Mouse (Mus musculus) cerebellum, adult 18-20 months (tissue): Measurements from ENCODE around the gene Fyco1.

Experiments used
- DNase-seq, 2 experiments: peaks; one replicate each; pipeline ENCODE4 v3.0.0; 2021

The Fyco1 gene

DNA sequence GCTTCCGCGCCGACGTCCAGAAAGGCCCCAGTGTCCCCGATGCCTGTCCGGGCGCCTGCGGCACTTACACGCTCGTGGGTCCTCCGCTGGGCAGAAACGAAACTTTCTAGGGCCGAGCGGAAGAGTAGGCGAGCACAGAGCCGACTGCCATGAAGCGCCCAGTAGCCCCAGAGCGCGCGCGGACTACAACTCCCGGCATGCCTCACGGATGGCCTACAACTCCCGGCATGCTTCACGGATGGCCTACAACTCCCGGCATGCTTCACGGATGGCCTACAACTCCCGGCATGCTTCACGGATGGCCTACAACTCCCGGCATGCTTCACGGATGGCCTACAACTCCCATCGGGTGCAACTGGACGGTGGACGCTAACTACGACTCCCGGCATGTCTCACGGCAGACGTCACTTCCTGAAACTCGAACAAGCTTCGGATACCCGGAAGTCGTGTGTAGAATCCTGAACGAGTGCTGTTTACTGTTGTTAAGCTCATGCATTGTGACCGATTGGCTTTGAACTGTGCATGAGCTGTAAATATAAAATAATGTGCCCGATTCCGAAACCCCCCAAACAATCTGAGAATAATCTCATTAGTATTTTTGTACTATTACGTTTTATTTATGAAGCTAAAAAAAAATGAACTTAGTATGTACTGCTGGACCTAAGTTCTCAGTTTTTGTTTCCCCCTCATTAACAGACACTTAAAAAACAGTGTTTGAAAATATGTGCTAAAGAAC lies at the start of gene Fyco1:
Gene Fyco1, minus strand, starts transcription at position 187 of the 736 bp plus-strand sequence.
- DNase-seq, result peak; percentile 93 to 99

DNA sequence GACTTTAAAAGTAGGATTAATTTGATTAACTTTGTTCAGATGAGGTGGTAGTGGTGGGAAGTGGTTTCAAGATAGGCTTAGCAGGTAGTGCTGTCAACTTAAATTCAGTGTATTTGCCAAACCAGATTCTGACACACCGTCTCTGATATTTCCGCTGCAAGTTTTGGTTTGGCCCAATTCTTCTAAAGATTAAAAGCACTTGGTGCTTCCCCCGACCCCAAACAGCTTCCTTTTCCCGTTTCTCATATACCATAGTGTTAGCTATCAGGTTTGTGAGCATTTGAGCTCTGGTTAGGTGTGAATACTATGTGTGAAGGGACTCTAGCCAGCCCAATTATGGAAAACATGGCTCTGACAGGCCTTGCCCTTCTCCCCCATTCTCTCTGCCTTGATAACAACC lies 20.4 kb upstream of the Fyco1 start:
- DNase-seq, result no peak

DNA sequence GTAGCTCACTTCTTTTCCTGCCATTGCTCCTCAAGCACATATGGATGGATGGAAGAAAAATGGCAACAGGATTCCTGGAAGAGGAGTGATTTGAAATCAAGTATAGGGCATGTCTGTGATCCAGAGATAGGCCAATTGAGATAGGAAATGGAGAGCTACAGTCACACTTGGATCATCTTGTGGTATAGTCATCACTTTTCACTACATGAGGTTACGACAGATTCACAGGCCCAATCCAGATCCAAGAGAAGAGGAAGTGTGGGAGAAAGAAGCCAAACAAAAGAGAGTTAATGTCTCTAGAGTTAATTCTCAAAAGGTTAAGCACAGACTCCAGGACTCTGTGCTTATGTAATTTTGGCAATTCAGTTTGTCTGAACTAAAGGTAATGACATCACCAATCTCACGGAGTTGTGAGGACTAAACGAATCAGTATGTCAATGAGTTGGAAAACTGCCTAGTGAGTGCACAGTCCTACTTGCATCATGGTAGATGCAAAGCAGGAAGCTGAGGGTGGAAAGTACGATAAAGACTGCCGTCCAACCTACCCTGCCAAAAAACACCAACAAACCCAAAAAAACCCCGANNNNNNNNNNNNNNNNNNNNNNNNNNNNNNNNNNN lies 17.6 kb upstream of the Fyco1 start:
- DNase-seq, result no peak

DNA sequence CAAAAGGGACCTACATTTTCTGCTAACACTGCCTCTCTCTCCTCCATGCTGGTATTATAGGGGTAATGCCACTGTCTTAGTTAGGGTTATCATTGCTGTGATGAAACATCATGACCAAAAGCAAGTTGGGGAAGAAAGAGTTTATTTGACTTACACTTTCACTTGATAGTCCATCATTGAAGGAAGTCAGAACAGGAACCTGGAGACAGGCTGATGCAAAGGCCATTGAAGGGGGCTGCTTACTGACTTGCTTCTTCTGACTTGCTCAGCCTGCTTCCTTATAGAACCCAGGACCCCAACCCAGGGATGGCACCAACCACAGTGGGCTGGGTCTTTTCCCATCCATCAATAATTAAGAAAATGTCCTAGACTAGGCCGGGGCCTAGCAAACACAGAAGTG lies 11.9 kb upstream of the Fyco1 start:
- no peak for DNase-seq

DNA sequence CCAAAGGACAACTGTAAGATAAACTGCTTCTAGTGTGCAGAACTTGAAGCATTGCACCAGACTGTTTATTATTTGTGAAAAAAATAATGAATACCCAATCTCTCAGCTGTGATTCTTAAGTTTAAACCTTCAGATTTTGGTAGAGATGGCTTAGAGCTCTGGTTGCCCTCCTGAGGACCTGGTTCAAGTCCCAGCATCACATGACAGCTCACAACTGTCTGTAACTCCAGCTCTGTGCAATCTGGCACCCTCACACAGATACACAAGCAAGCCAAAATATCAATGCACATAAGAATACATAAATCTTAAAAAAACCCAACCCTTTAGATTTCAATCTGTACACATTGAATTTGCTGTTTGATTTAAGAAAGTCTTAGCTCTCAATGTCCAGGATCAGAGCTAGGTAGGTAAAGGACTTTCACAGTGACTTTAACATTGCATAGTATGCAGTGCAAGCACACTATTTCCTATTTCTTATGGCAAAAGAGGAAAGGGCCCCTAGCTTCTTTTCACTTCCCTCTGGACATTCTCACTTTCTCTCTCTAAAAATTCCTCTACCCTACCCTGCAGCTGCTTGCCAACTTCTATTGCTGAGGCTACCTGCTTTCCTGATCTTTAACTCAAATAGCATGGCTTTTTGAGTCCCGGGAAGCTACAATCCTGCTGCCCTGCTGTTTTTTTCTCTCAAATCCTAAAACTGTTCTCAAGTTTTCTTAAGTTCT lies 11.4 kb upstream of the Fyco1 start:
- no peak for DNase-seq

DNA sequence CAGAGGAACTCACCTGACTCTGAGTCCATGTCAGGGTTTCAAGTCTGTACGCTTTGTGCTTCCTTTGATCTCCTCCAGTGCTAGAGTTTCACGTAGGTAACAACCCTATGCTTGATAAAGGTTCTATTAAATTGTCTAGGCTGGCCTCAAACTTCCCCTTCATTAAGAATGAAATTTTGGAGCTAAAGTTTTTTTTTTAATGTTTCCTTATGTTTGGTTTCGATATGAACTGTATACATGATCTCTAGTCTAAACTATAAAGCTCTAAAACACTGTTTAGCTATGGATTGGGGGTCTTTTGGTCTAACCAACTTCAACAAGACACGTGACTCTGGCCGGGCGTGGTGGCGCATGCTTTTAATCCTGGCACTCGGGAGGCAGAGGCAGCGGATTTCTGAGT lies 10.2 kb upstream of the Fyco1 start, which contains the start of gene Xcr1:
Gene Xcr1, minus strand, starts transcription at position 101 of the 400 bp plus-strand sequence.
- no peak for DNase-seq

DNA sequence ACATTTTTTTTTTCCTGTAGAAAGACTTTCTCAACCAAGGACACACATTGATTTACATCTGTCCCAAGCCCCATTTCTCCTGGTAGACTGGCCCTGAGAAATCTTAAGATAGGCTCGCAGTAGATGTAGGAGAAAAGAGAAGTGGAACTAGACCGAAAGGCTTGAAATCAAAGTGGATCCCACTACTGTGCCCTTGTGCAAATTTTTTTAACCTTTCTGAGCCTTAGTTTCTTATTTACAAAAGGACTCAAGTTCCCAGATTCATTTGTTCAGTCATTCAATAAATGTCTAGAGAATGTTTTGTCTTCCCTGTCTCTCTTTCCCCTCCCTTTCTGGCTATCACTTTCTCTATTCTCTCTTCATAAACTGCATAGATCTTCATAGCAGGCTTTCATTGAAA lies 5.1 kb upstream of the Fyco1 start:
- DNase-seq, result no peak

DNA sequence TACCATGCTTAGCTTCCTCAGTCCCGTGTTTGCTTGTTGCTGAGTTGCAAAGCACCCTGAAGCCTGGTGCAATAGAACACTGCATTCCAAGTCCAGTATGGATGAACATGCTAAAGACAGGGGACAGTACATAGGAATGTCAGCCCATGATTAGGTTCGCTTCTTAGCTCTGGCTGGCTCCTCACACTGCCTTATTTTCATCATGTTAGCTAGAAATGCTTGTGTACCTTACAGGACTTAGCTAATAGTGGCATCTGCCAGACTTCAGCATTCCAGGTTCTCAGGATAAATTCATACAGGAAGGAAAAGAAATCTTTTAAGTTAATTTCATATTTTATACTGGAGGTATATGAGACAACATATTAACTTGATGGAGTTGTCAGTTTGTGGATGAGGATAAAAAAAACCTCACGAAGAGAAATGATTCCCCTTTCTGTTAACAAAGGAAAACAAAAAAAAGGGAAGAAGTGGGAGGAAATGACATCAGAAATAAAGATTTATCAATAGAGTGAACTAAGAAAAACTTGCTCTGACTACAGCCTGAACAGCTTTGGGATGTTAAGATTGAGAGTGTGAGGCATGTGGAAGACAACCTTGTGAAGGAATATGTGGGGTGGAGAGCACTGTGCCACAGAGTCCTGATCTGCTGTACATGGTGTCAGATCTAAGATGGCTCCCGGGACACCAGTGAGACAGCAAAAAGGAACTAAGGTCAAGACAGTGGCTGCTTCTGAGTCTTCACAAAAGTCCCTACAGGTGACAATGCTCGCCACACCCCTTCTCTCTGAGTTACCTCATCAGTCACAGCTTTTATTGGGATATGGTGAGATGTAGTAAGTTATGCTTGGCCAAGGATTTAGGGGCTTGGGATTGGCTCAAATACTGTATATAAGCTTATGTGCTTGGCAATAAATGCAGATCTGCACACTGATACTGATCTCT lies 1.0 kb upstream of the Fyco1 start:
- peak in 1 of 2 experiments; percentile 19 for DNase-seq

DNA sequence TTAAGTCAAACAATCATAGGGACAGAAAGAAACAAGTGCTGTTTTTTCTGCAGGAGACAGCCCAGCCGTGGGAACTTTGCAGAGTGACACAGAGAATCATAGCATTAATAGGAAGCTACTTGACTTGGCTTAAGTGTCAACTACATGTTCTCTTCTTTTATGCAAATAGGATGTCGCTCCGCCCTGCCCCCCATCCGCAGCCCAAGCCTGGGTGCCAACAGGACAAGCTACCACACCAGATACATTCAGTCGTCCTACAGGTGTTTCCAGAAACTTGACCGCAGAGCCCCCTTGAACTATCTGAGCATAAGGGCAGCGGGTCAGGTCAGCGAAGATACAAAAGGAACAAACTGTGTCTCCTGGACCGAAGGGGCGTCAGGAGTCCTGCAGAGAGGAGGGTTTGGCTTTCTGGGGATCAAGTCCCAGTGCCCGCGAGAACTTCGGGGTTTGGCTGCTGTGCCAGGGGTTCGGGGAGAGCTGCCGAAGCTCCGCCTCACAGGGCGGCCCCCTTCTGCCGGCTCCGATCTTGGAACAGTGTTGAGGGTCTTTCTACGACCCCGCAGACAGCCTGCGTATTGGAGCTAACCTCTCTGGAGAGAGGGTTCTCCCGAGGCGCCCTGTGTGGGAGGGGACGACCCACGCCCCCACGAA lies 512 bp downstream of the Fyco1 start:
- peak; percentile 41 to 44 for DNase-seq

DNA sequence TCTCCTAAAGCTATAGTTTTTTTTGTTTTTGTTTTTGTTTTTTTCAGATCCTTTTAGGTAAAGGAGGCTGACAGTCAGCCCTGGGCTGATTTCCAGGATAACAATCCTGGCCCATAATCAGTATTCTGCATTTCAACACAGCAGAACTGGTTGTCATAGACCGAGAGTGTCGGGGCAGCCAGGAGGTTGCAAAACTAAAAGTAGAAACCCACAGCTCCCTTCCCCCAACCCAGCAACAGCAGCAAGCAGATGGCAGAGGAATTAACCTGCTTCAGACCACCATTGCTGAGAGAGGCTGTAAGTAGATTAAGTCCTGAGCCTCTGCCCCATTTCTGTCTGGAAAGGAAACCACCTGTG lies 1.0 kb downstream of the Fyco1 start:
- peak in 1 of 2 experiments; percentile 15 for DNase-seq

DNA sequence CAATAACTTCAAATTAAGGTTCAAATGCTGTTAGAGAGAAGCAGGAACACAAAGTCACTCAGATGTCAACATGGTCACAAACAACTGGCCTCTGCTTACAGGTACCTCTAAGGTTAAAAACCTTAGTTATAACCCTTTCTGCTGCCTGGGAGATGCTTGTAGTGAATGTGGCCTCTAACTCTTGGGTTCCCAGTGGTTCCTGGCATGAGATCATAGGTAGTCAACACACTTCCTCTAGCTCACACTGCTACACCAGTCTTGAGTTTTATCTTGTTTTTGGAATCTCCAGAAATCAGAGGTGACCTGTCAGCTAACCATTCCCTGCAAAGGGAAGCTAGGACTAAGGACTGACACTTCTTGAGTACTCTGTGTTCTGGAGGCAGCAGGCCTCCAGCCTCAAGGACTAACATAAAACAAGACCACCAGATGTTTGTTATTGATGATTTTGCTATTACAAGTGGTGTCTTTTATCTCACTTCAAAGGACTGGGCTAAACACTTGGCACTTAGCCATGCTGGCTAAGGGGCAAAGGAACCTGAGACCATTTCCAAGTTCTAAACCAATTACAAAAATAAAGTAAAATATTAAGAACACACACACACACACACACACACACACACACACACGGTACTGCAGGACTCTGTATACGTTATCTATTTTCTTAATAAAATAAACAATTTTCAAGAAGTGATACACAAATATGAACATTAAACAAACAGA lies 1.6 kb downstream of the Fyco1 start:
- DNase-seq, result peak in 1 of 2 experiments; percentile 10

DNA sequence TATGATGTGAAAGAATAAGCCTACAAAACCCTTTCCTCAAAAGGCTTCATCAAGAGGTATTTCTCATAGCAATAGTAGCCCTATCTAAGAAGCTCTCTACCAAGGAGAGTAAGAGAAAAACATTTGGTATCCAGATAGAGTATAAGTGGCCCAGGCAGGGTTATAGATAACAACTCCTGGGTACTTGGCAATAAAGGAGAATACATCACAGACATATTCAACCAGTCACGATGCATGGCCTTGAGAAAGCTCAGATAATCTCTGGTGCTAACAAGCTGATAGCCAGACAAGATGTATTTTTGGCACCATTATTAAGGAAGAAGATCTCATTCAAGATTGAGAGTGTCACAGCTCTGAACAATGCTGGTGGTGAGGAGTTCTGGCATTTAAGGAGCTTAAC lies 5.2 kb downstream of the Fyco1 start:
- no peak for DNase-seq

DNA sequence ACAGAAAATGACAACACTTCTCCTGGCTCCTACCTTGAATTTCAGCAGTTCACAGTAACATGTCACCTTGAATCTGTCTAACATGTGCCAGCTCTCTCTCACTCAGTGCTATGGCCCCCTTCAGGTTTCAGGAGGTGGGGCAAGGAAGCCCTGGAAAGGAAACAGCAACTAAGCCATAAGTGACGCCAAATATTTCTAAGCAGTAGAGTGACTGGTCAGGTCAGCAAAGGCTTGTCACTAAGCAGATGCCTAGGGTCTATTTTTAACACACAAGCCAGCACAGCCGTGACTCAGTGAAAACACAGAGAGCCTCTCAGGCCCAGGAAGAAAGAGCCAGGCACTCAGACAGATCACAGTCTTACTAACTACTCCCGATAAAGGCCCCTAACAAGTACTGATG lies 6.6 kb downstream of the Fyco1 start:
- no peak for DNase-seq

DNA sequence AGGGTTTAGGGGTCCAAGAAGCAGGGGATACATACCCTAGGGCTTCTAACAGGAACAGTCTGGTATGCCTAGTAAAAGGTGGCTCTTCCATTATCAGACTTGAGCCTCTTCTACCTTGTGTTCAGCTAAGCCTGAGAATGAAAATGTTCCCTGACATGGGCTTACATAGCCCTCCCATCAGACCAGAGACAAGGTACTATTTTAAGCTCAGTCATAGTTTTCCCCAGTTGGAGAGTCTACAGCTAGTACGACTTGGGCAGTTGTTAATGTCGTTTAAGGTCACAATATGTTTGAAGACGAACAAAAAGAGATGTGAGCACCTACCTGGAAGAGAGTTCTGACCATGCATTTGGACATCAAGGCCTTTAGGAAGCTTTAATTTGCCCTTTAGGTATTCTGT lies 7.2 kb downstream of the Fyco1 start:
- no peak for DNase-seq

DNA sequence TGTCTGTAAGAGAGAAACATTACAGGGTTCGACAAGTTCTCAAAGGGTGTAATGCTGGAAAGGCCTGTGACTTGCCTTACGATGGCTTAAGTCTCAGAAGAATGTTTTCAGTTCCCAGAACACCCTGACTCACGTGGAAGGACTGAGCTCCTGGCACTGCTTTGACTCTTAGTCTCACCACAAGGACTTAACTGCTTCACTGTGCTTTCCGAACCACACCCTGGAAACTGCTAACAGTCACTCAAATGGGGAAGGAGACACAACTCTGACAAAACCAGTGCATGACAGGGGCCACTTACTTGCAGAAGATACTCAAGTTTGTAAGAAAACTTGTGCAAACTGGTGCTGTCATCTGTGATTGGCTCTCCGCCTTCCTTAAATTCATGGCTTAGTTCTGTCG lies 11.5 kb downstream of the Fyco1 start:
- DNase-seq, result no peak

DNA sequence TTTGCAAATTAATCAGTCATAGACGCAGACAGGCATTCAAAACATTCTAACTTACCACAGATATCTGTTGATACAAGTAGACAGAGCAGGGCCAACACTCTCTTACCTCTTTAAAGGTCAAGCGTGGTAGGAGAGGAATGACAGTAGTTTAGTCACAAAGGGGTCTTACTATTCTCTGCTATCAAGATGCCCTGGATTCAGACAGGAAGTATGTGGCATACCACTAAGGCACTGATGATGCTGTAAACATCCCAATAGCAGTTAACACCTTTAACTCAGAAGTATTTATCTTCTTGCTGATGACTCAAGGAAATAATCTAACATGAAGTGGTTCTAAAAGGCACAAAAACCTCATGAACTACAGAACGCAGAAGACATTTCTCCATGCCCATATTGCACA lies 15.8 kb downstream of the Fyco1 start:
- DNase-seq, result no peak

DNA sequence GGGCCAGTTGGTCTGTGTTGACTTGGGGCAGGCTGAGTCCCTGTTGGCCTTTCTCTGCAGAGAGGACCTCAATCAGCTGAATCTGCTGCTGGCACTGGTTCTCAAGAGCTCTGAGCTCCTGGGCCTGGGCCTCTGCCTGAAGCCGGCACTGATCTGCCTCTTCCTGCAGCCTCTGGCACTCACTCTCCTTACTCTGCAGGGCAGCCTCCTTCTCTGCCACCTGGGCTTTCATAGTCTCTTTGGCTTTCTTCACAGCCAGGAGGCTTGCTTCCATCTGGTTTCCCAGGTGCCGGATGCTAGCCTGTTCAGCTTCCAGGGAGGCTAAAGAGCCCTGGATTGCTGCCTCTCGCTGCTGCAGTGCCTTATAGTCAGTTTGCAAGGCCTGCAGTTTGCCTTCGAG lies 22.8 kb downstream of the Fyco1 start:
- DNase-seq, result peak; percentile 78 to 89

DNA sequence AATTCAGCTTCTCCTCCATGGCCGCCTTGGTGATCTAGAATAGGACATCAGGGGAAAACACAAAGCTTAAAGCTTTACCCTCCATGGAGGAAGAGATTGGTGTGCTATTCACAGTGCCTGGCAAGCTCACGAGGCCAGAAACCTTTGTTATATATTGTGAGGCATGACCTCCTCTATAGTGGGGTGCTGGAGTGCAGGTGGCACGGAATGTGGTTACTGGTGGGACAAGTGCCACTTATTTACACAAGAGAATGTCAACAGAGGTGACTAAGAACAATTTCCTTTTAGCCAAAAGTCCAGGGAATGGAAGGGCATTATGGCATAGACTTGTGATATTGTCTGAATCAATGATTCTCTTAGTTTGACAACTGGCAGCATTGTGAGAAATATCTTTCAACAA lies 25.1 kb downstream of the Fyco1 start:
- no peak for DNase-seq

DNA sequence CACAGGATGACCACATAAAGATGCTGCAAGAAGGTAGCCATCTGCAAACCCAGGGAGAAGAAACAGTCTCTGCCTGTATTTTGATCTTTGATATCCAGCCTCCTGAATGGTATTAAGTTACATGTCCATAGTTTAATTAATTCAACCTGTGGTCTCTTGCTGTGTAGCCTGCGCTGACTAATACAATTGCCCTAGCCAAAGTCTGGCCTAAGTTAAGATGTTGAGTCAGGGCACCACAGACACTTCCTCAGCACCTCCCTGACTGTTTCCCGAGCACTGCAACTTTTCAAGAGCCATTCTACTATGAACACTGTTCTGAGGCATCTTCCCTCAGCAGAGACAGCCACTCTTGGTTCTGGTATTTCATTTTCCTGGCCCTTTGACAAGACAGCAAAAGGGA lies 33.1 kb downstream of the Fyco1 start:
- DNase-seq, result no peak

DNA sequence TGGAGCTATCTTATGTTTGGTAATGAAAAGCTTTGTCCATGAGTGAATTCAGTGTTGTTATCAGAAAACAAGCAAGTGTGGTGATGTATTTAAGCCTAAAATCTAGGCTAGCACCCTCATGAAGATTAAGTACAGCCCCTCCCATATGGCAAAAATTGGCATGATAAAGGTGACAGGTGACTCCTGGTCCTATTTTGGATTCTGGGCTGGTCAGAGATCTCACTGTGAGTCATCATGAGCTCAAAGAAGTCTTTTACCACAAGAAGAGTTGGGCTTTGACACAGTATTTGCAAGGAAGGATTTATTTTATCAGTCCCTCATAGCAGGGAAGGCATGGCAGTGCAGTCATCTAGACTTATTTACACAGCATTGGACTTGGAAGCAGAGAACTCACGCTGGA lies 35.7 kb downstream of the Fyco1 start:
- peak; percentile 22 to 48 for DNase-seq

DNA sequence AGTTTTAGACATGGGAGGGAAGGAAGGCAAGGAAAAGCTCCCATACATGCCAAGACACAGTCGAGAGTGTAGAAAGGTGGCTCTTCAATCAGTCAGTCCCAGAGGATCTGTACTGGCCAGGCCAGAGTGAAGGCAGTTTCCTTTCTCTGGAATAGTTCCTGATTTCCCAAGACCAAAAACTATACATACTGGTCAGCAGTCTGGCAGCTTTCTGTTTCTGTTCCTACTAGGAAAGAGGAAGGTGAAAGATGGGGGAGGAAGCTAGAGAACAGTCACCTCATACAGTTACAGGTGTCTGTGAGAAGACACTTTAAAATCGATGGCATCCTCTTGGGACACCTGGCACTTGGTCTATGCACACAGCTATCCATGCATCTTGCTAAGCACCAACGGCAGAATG lies 36.3 kb downstream of the Fyco1 start:
- DNase-seq, result no peak

DNA sequence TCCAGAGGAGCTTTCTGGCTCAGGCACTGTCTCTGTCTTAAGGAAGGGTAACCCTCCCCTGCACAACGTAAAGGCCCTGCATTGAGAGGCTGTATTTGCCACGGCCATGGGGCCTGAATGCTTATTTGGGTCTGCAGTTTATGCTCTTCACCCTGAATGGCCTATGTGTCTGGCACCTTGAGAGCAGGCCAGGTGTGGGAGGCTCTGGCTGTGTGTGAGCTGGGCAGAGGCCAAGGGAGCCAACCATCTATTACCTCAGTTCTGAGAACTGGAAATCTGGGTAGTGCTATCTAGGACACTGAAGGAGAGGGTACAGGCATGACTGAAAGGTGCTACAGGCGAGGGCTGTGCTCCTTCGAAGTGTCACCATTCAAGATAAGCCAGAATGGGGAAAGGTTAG lies 36.9 kb downstream of the Fyco1 start:
- DNase-seq, result peak; percentile 56 to 60
